Mouse (Mus musculus) neural tube, embryonic 11.5 days (tissue): Measurements from ENCODE around the gene Gpn1. TPM values are rescaled to one million over a fixed set of nuclear protein-coding genes. Genes with fewer than 3 reads are reported as not detected.

Source experiments
- ATAC-seq: fragments of 200-750 bp; cut with Nextera tagmentation; 2 replicates; pipeline ENCODE4 v1.8.0; 2017; ENCODE audit warnings: moderate number of reproducible peaks, mild to moderate bottlenecking, moderate TSS enrichment, moderate library complexity; ENCODE audit not compliant: insufficient read depth, low FRiP score, low TSS enrichment
- DNase-seq: peaks from one replicate; pipeline ENCODE4 v3.0.0-alpha.2; 2015; ENCODE audit warnings: low spot score
- H3K27ac ChIP-seq: fragments of 300-500 bp; sonication (generic); 2 replicates; pipeline ENCODE4 v1.5.1; 2014; ENCODE audit warnings: low read depth, mild to moderate bottlenecking, low read length
- H3K27me3 ChIP-seq: fragments of 300-500 bp; sonication (generic); 2 replicates; pipeline ENCODE4 v1.6.1; 2014; ENCODE audit warnings: mild to moderate bottlenecking, low read length, mixed read lengths; ENCODE audit not compliant: control insufficient read depth, insufficient read depth
- H3K36me3 ChIP-seq: fragments of 300-500 bp; sonication (generic); 2 replicates; pipeline ENCODE4 v1.6.1; 2014; ENCODE audit warnings: mild to moderate bottlenecking, low read length, moderate library complexity, mixed read lengths; ENCODE audit not compliant: control insufficient read depth, insufficient read depth
- H3K4me1 ChIP-seq: fragments of 300-500 bp; sonication (generic); 2 replicates; pipeline ENCODE4 v1.6.1; 2014; ENCODE audit warnings: low read length, mixed read lengths; ENCODE audit not compliant: control insufficient read depth, insufficient read depth
- H3K4me2 ChIP-seq: fragments of 300-500 bp; sonication (generic); 2 replicates; pipeline ENCODE4 v1.6.1; 2014; ENCODE audit warnings: low read depth, mild to moderate bottlenecking, moderate library complexity
- H3K4me3 ChIP-seq: fragments of 300-500 bp; sonication (generic); 2 replicates; pipeline ENCODE4 v1.5.1; 2014; ENCODE audit warnings: low read depth, low read length
- H3K9ac ChIP-seq: fragments of 300-500 bp; sonication (generic); 2 replicates; pipeline ENCODE4 v1.6.1; 2014; ENCODE audit warnings: mild to moderate bottlenecking, low read length
- H3K9me3 ChIP-seq: fragments of 300-500 bp; sonication (generic); 2 replicates; pipeline ENCODE4 v1.6.1; 2016; ENCODE audit warnings: low read length; ENCODE audit not compliant: control insufficient read depth
- WGBS: fragments of 180-500 bp; shearing (Covaris S2); extraction: QIAGEN DNeasy Blood & Tissue Kit; methylation state at CpG from one replicate; pipeline ENCODE4 v1.1.7; 2014; 5-methylcytosine and 5-hydroxymethylcytosine counted together
- polyA plus RNA-seq: library from polyadenylated mRNA; unstranded; fragments of >200 nt; fragmentation: Nextera tagmentation; extraction: Ambion mirVana; gene quantifications from 2 replicates; pipeline ENCODE4 v1.2.1, GENCODE M21; 2014

The Gpn1 gene
- polyA plus RNA-seq = 74.5 and 74.6 TPM in 2 replicates

GRCm38 (mm10) chr5:31494513-31495297, at the start of gene Gpn1:
TSS of gene Gpn1 (plus strand) at chr5:31494741.
- Histone ChIP-seq H3K36me3 (peaks cover 7% of the 10 kb centered on the region), H3K27ac (no peak within 1 kb of the TSS), H3K9ac (peak within 1 kb of the TSS; percentile 62), H3K27me3 (no peaks in the 10 kb centered on the region), H3K9me3 (no peaks in the 10 kb centered on the region), H3K4me2 (peak within 1 kb of the TSS; percentile 59), H3K4me3 (peak within 1 kb of the TSS; percentile 76), H3K4me1 (no peaks in the 10 kb centered on the region)
- WGBS = under 1% methylated on average over 49 of the region's 49 CpGs
- DNase-seq (peak; percentile 91), ATAC-seq (peak; percentile 100)

GRCm38 (mm10) chr5:31451336-31451735, 43.2 kb upstream of the Gpn1 start:
- ATAC-seq (no peak), DNase-seq (no peak)
- no peaks in the 10 kb centered on the region for H3K9me3 ChIP-seq
- peaks cover 5% of the 10 kb centered on the region for H3K4me1 ChIP-seq
- H3K4me2 ChIP-seq = no peak overlapping the region
- no peaks in the 10 kb centered on the region for H3K36me3 ChIP-seq
- 84% methylated on average over 2 of the region's 2 CpGs for WGBS
- H3K27ac ChIP-seq = no peak overlapping the region
- no peak overlapping the region for H3K4me3 ChIP-seq
- H3K9ac ChIP-seq = no peak overlapping the region
- H3K27me3 ChIP-seq = no peaks in the 10 kb centered on the region

GRCm38 (mm10) chr5:31451878-31452561, 42.5 kb upstream of the Gpn1 start, which contains the start of gene Zfp512:
TSS of gene Zfp512 (plus strand) at chr5:31452431.
- Histone ChIP-seq H3K4me2 (peak within 1 kb of the TSS; percentile 77), H3K9ac (peak within 1 kb of the TSS; percentile 62), H3K27ac (no peak within 1 kb of the TSS), H3K9me3 (no peaks in the 10 kb centered on the region), H3K27me3 (no peaks in the 10 kb centered on the region), H3K4me1 (peaks cover 5% of the 10 kb centered on the region), H3K36me3 (no peaks in the 10 kb centered on the region), H3K4me3 (peak within 1 kb of the TSS; percentile 46)
- ATAC-seq = peak; percentile 98
- peak; percentile 95 for DNase-seq
- WGBS = 7% methylated on average over 23 of the region's 23 CpGs

GRCm38 (mm10) chr5:31452562-31452878, 42.0 kb upstream of the Gpn1 start:
- Histone ChIP-seq H3K4me1 (peaks cover 5% of the 10 kb centered on the region), H3K27me3 (no peaks in the 10 kb centered on the region), H3K36me3 (no peaks in the 10 kb centered on the region), H3K4me3 (peak overlapping the region; percentile 46), H3K27ac (no peak overlapping the region), H3K4me2 (peak overlapping the region; percentile 77), H3K9me3 (no peaks in the 10 kb centered on the region), H3K9ac (peak overlapping the region; percentile 31)
- ATAC-seq = no peak; the same call in 1 of the 2 replicates
- WGBS = under 1% methylated on average over 11 of the region's 11 CpGs
- no peak for DNase-seq

GRCm38 (mm10) chr5:31452886-31453410, 41.6 kb upstream of the Gpn1 start:
- Histone ChIP-seq H3K4me1 (peaks cover 5% of the 10 kb centered on the region), H3K36me3 (no peaks in the 10 kb centered on the region), H3K4me2 (peak overlapping the region; percentile 77), H3K9me3 (no peaks in the 10 kb centered on the region), H3K27me3 (no peaks in the 10 kb centered on the region), H3K9ac (peak overlapping the region; percentile 62), H3K4me3 (peak overlapping the region; percentile 46), H3K27ac (no peak overlapping the region)
- WGBS = 18% methylated on average over 7 of the region's 7 CpGs
- ATAC-seq = no peak
- no peak for DNase-seq

- Histone ChIP-seq H3K4me3 (no peak overlapping the region), H3K4me2 (no peak overlapping the region), H3K9me3 (no peaks in the 10 kb centered on the region), H3K27ac (no peak overlapping the region), H3K4me1 (no peaks in the 10 kb centered on the region), H3K36me3 (peaks cover 12% of the 10 kb centered on the region), H3K9ac (no peak overlapping the region), H3K27me3 (no peaks in the 10 kb centered on the region)
- no peak for ATAC-seq
- WGBS = 96% methylated on average over 3 of the region's 3 CpGs
- DNase-seq = no peak
Observed at GRCm38 (mm10) chr5:31467798-31468197, 26.7 kb upstream of the Gpn1 start.

- H3K9me3 ChIP-seq = no peaks in the 10 kb centered on the region
- ATAC-seq = no peak
- H3K4me3 ChIP-seq = no peak overlapping the region
- H3K36me3 ChIP-seq = peaks cover 17% of the 10 kb centered on the region
- no peak overlapping the region for H3K27ac ChIP-seq
- no peaks in the 10 kb centered on the region for H3K27me3 ChIP-seq
- no peak overlapping the region for H3K4me2 ChIP-seq
- WGBS = 89% methylated on average over 6 of the region's 6 CpGs
- no peak overlapping the region for H3K9ac ChIP-seq
- no peak for DNase-seq
- H3K4me1 ChIP-seq = no peaks in the 10 kb centered on the region
Observed at GRCm38 (mm10) chr5:31469711-31470110, 24.8 kb upstream of the Gpn1 start.

- no peak overlapping the region for H3K9ac ChIP-seq
- no peaks in the 10 kb centered on the region for H3K9me3 ChIP-seq
- DNase-seq (peak; percentile 35), ATAC-seq (no peak)
- no peaks in the 10 kb centered on the region for H3K4me1 ChIP-seq
- no peak overlapping the region for H3K27ac ChIP-seq
- H3K27me3 ChIP-seq = no peaks in the 10 kb centered on the region
- no peak overlapping the region for H3K4me3 ChIP-seq
- WGBS = 80% methylated on average over 7 of the region's 7 CpGs
- H3K36me3 ChIP-seq = peaks cover 17% of the 10 kb centered on the region
- H3K4me2 ChIP-seq = no peak overlapping the region
Observed at GRCm38 (mm10) chr5:31470334-31470733, 24.2 kb upstream of the Gpn1 start.
